Mouse (Mus musculus) mammary gland, adult 2 months (tissue): ENCODE measurements around the gene Mrfap1. TPM values are rescaled to one million over a fixed set of nuclear protein-coding genes. Genes with fewer than 3 reads are reported as not detected.

Experiments
- polyA plus RNA-seq: library from polyadenylated mRNA; depleted of rRNA; stranded (reverse); fragments of >200 nt; gene quantifications from 2 replicates; pipeline ENCODE4 v1.2.3, GENCODE M21; 2012; ENCODE audit warnings: low replicate concordance; rRNA removed

Gene Mrfap1
- 76.1 and 126 TPM in 2 replicates for polyA plus RNA-seq

DNA sequence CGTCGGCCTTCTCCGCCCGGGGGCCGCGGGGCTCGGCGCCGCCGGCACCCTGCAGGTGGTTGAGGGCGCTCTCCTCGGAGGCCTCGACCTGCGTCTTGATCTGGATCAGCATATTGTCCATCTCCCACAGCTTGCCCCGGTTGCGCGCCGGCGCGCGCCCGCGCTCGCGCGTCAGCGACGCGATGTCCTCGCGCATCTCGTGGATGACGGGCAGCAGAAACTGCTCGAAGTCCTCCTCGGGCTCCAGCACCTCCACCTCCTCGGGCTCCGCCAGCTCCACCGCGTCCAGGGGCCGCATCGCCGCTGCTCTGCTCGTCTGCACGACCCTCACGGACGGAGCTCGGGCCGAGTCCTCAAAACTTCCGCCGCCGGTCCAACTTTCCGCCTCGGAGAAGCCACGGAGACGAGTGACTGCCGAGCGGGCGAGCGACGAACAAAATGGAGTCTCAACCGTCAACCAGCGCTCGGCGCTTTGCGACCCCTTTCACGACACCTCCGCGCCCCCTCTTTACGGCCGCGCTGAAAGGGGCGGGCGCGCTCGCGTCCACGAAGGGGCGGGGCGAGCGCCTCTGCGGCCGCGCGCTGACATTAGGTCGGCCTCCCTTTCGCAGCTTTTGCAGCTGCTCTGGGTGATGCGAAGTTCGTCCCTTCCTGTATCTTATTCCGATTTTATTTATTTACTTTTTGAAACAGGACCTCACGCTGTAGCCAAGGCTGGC lies at the start of gene Mrfap1:
Gene Mrfap1, minus strand, starts transcription at position 477 of the 719 bp plus-strand sequence.

DNA sequence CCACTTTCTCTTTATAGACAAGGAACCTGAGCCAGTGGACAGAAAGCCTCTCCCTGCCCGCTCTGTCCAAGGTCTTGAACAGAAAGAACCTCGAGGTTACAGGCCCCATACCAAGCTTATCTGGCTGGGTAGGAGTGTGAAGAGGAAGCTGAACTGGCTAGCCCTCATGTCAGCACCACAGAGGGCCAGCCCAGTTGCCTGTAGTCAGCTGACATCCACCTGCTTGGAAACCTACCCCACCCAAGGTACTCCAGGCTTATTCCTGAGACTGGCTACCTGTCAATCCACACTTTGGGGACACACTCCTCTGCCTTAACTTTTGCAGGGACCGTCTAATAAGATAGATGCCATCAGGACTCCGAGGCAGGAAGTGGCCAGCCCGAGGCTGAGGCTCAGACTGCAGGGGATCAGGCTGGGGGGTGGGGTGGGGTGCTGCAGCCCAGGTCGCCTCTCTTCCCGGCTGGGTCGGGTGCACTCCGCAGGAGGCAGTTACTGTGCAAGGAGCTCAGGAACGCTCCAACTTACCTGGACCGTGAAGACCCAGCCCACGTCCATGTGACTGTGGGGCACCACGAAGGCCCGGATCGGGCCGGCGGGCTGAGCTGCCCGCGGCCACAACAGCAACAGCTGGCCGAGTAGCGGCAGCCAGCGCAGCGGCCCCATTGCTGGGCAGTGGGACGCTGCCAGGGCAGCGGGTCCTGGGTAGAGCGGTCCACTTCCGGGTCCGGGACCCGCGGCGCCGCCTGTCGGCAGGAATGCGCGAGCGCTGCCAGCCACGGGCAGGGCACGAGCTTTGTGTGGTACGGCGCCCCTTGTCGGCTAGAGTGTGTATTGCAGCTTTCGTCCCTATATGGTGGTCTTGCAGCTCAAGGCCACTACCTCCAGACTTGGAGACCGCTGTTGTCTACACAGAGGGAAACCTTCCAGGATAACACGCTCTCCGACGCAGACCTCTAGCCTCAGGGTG lies 33.6 kb upstream of the Mrfap1 start, which contains the start of gene Man2b2:
Gene Man2b2, minus strand, starts transcription at position 741 of the 967 bp plus-strand sequence.

DNA sequence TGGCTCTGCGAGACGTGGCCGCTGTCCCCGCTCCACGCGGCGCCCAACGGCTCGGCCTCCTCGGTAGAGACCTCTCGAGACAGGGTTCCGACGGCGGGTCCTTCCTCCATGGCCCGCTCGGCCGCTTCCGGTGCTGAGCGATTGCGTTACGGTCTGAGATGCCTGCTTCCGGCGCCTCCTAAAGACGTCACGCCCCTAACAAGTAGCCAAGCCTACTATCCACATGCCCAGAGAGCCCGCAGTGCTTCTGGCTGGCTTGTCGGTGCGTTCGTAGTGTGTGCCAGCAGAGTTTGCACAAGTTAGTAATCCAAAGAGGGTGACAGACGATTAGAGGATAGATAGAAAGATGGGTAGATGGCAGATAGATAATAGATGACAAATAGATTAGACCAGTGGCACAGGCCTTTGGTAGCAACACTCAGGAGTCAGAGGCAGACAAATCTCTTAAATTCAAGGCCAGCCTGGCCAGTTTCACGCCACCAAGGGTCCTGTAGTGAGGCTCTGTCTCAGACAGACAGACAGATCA lies 48.0 kb downstream of the Mrfap1 start, which contains the start of gene Bloc1s4:
Gene Bloc1s4, minus strand, starts transcription at position 115 of the 526 bp plus-strand sequence.

Other genes starting within 250 kb of the Mrfap1 start
- 26.9 and 53.4 TPM in 2 replicates for gene Tbc1d14, start 203.5 kb downstream of the Mrfap1 start, polyA plus RNA-seq
- gene D5Ertd579e, start 100.7 kb downstream of the Mrfap1 start, polyA plus RNA-seq: 24.3 and 47.9 TPM in 2 replicates
- gene Bloc1s4, start 48.1 kb downstream of the Mrfap1 start, polyA plus RNA-seq: 15.6 and 41.4 TPM in 2 replicates
- 87.5 and 121 TPM in 2 replicates for gene Man2b2, start 33.9 kb upstream of the Mrfap1 start, polyA plus RNA-seq
- 0.42 and 1.0 TPM in 2 replicates for gene Ppp2r2c, start 71.7 kb upstream of the Mrfap1 start, polyA plus RNA-seq
- gene Wfs1, start 192.4 kb upstream of the Mrfap1 start, polyA plus RNA-seq: 15.2 and 17.2 TPM in 2 replicates